Mouse (Mus musculus) T-cell, adult 66 days (primary cell): ENCODE data around the gene Dgke. TPM values are rescaled to one million over a fixed set of nuclear protein-coding genes. Genes with fewer than 3 reads are reported as not detected.

ENCODE experiments used
- total RNA-seq, 2 experiments: library from RNA; stranded (reverse); gene quantifications; 3 replicates in 1 of 2; 4 replicates in 1 of 2; pipeline ENCODE4 v1.2.4; 2023

Dgke gene
- 10 to 100 TPM; 15.6 to 16.5 TPM for total RNA-seq

DNA sequence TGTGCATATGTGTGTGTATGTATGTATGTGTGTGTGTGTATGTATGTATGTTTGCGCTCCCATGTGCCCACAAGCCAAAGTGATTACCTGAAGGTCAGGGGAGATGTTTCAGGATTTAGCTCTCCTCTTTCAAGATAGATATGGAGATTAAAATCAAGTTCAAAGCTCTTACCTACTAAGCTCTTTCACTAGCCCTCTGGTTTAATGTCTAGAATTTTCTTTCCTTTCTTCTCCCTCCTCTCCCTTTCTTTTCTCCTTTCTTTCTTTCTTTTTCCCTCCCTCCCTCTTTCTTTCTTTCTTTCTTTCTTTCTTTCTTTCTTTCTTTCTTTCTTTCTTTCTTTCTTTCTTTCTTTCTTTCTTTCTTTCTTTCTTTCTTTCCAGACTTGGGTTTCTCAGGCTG is at the start of gene Dgke:
Gene Dgke (minus strand): TSS at position 101 of the 400 bp plus-strand sequence.

DNA sequence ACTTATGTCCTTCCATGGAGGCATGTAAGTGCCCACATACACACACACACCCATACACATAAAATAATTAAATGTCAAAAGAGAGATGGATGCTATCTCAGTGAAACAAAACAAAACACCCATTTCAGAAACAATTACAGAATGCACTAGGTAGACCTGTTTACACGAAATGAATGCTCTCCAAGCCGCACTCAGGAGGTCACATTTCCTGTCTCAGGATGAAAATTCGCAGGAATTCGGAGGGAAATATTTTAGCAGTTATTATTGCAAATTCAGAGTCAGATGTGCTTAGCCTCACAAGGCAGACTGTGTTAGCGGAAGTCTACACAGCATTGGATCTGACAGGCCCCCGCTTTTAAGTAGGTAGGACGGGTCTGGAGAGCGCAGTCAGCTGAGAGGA is 6.9 kb upstream of the Dgke start, which contains the start of gene Gm525:
Gene Gm525 (plus strand): TSS at position 301 of the 400 bp plus-strand sequence.

DNA sequence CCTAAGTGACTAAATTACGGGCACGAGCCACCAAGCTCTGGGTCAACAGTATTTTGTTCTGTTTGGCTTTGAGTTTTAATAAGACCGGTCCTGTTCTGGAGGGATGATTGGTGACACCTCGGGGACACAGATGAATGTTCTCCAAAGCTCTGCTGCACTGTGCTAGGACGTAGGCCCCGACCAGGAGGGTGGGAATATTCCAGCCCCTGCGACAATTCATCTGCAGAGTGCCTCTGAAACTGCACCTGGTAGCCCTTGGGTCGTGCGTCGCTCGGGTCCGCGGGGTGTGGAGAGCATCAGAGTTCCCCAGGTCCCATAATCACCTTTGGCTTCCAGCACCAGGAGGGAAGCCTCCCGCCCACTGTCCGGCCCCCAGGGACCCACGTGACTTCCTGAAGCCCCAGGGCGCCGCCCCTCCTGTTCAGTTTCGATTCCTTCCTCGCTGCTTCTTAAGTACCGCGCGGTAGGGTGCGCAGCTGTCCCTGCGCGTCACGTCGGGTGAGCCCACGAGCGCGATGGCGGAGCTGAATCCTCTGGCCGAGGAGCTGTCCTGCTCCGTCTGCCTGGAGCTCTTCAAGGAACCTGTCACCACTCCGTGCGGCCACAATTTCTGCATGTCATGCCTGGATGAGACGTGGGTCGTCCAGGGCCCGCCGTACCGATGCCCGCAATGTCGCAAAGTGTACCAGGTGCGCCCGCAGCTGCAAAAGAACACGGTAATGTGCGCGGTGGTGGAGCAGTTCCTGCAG is 67.5 kb downstream of the Dgke start, which contains the start of gene Trim25:
Gene Trim25 (plus strand): TSS at position 403 of the 749 bp plus-strand sequence.

Other genes with a start within 250 kb of the Dgke start
- 1 to 10 TPM; 4.3 to 4.4 TPM for gene Akap1, start 202.3 kb downstream of the Dgke start, total RNA-seq
- 1 to 10 TPM; 7.9 to 9.4 TPM for gene Scpep1, start 111.4 kb downstream of the Dgke start, total RNA-seq
- gene Elobl, start 99.9 kb downstream of the Dgke start, total RNA-seq = not detected
- gene Coil, start 96.6 kb downstream of the Dgke start, total RNA-seq = 10 to 100 TPM; 17.0 to 19.8 TPM
- gene Trim25, start 67.5 kb downstream of the Dgke start, total RNA-seq = 10 to 100 TPM; 64.4 to 79.6 TPM
- gene Gm525, start 7.0 kb upstream of the Dgke start, total RNA-seq = not detected
- gene Nog, start 235.5 kb upstream of the Dgke start, total RNA-seq = not detected